Mouse (Mus musculus): ENCODE data around the gene Uso1. TPM values are rescaled to one million over a fixed set of nuclear protein-coding genes. Genes with fewer than 3 reads are reported as not detected.

Gene Uso1
- total RNA-seq (2022): 100 to 1,000 TPM in 1 of 4 experiments, 10 to 100 TPM in 3; 84.5 to 114 (median 92.1) TPM

DNA sequence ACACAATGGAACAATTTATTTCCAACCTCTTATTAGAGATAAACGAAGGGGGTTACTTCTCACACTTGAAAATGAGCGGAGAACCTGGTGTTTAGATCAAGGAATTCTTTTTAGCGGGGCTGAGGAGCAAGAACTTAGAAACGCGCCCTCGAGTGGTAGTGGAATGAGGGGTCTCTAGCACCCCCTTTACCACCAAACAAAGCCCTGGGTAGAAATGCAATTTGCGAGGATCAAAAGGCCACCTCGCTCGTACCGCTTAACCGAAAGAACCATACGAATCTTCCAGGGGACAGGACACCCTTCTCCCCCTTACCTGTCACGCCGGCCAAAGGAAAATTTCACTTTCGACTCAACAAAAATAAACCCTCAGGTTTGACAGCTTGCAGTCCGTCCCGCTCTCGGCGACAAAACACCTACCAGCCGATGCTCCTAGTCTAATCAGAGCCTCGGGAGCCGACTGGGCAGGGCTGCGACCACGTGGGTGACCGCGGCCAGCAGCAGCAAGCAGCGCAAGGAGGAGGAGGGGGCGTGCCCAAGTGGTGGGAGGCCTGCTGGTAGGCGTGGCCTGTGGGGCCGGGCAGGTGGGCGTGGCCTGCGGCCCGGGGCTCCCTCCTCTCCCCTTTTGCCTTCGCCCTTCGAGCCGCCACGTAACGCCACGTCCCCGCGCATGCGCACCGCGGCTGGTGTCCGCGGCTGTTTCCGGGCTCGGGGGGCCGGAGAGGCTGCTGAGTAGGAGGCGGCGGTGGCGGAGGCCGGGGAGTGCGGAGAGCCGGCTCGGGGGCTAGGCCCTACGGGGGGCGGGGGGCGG, at the start of gene Uso1:
Gene Uso1, plus strand, starts transcription at position 700 of the 808 bp plus-strand sequence.
- DNase-seq: peak; percentile 99

GRCm38 (mm10) chr5:92093263-92094061, 44.3 kb upstream of the Uso1 start:
- DNase-seq: no peak

GRCm38 (mm10) chr5:92094062-92094415, 43.7 kb upstream of the Uso1 start:
- no peak for DNase-seq

DNA sequence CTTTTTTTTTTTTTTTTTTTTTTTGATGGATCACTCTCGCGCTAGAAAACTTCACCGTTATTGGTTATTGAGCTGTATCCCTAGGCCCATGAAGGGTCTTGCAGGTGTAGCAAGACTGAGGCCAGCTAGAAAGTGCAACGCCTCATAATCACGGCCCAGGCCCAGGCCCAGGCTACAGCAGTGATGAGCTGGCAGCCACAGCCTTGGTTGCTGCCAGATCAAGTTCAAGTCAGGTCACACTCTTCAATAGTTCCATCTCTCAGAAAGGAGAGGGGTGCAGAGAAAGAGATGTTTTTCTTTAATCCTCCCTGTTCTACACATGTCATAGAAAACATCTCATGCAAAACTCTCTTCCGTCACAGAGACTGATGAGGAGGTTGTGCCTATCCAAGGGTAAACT, 41.0 kb upstream of the Uso1 start:
- no peak for DNase-seq

GRCm38 (mm10) chr5:92097779-92098178, 40.0 kb upstream of the Uso1 start:
- DNase-seq: no peak

GRCm38 (mm10) chr5:92098351-92099109, 39.2 kb upstream of the Uso1 start:
- DNase-seq: no peak

- no peak for DNase-seq
Observed at GRCm38 (mm10) chr5:92101601-92102000, 36.1 kb upstream of the Uso1 start.

GRCm38 (mm10) chr5:92103062-92103461, 34.7 kb upstream of the Uso1 start:
- no peak for DNase-seq

- DNase-seq: no peak
Observed at GRCm38 (mm10) chr5:92103816-92104415, 33.8 kb upstream of the Uso1 start.

DNA sequence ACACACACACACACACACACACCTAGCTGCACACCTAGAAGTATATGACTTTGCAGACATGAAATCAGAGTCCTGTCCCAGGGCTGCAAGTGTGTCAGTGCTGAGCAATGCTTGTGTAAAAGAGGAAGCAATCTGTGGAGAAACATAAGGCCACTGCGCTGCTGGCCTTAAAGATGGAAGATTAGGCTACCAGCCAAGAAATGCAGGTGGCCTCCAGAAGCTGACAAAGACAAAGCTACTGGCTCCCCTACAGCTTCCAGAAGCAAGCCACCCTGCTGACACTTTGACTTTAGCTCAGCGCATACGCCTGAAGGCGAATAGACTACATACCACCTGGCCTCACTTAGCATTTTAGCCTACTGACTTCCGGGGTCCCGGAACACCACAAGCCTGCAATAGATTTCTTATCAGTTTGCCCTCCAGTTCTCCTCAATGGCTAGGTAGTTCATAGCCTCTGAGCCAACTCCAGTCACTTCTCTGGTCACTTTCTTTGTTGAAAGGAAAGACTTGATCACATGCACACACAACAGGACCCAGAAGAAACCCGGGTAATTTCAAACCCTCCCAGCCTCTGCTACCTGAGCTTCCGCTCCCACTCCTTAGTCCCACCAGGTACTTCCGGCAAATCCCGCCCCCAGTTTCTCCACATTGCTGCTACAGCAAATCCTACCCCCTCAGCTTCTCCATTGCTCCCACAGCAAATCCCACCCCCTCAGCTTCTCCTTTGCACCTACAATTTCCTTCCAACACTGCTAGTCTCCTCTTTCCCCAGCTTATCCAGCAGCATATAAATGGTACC, 31.2 kb upstream of the Uso1 start:
- no peak for DNase-seq

- no peak for DNase-seq
Observed at GRCm38 (mm10) chr5:92107282-92107681, 30.5 kb upstream of the Uso1 start.

- no peak for DNase-seq
Observed at GRCm38 (mm10) chr5:92110818-92111355, 26.9 kb upstream of the Uso1 start.

- no peak for DNase-seq
Observed at GRCm38 (mm10) chr5:92112175-92112574, 25.6 kb upstream of the Uso1 start.

DNA sequence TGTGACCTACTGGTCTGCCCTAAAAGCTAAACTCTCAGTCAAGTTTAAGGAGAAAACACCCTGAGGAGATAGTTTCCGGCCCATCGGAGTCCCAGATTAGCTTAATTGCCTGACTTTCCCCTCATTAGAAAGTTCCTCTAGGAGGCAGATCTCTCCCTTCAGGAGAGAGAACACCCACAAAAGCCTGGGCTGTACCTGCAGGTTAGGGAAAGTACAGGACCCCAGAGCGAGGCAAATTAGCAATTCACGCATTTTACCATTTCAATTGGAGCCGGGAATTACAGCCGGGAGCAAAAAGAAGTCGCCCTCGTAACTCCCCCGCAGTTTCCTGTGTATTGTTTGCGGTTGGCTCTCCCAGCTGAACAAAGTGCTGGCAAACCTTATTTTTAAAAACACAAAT, 25.2 kb upstream of the Uso1 start:
- no peak for DNase-seq

GRCm38 (mm10) chr5:92113484-92113883, 24.3 kb upstream of the Uso1 start:
- no peak for DNase-seq

- no peak for DNase-seq
Observed at GRCm38 (mm10) chr5:92114223-92114622, 23.5 kb upstream of the Uso1 start.

DNA sequence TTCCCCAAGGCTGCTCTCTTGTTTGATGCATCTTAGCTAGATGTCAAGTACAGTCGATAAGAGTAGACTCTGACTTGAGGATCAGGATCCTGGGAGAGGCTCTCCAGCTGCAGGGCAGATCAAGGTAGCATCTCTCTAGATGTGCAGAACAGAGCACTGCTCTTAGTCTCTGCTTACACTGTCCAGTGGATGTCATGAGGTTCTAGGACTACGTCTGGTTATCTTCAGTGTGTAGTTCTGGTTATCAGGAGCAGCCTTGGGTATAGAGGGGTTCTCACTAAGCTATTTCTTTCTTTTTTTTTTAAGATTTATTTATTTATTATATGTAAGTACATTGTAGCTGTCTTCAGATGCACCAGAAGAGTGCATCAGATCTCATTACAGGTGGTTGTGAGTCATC, 22.8 kb upstream of the Uso1 start:
- DNase-seq: no peak

DNA sequence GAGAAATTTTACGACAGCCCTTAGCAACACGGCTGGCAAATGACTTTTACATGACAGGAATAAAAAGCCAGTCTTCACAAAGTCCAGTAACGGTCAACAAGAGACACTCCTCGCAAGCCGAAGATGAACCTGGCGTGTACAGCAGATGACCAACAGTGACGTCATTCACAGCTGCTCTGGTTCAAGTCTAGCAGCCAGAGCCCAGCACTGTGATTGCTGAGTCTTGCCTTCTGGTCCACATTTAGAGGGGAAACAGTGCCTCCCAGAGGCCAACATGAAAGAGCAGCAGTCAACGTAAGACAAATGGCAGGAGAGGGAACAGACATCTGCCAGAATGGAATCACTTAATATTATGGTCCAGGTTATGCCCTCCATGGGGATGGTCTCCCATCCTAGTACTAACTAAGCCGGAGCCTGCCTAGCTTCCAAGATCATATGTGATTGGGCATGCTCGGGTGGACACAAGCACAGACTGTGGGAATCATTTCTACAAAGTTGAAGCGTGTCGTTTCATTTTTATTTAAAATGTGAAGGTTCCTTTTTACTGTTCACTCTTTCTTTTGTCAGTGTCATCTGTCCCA, 19.8 kb upstream of the Uso1 start:
- peak; percentile 76 for DNase-seq

GRCm38 (mm10) chr5:92121636-92122035, 16.1 kb upstream of the Uso1 start:
- no peak for DNase-seq

DNA sequence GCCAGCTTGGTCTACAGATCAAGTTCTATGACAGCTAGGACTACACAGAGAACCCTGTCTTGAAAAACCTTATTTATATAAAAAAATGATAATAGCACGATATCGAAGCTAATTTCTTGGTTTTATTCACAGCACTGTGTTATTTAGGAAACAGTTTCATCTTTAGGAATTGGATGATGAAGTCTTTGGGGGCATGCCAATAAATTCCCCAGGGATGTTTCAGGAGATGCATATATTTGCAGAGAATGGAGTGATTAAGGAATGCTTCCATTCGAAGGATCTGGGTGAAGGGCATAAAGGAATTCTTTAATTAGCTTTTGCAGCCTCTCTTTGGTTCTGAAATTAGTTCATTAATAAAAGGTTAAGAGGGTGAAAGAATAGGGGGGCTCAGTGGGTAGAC, 12.3 kb upstream of the Uso1 start:
- DNase-seq: no peak

- no peak for DNase-seq
Observed at GRCm38 (mm10) chr5:92127141-92127625, 10.6 kb upstream of the Uso1 start.

Data from adrenal gland, adult 8-10 months (tissue).